12 mouse cellular contexts compared by ENCODE assay signal in genomic region chr14:8329552-8329951, GRCm38 (mm10). TPM values are rescaled to one million over a fixed set of nuclear protein-coding genes. Genes with fewer than 3 reads are reported as not detected.
A peak's percentile ranks its signal among the peaks of the same experiment; 100 is the strongest.
DNase-seq lines count a peak whose midpoint lies in the region; ATAC-seq lines count a peak whose summit lies in the region.
"Had no signal": no experiment of that assay in that cellular context is flagged by ENCODE, and none has a peak within 500 bp of the region (broad histone marks: within the 10 kb centered on the region; RNA-seq: fewer than 3 reads in every experiment).

No protein-coding gene starts in this region.

- H3K9ac ChIP-seq in kidney, embryonic 16.5 days (replicated peaks; ENCODE audit: low read length): no peak overlapping the region
- H3K9ac ChIP-seq in embryonic facial prominence, embryonic 15.5 days: no peak overlapping the region
- no peak overlapping the region for H3K9ac ChIP-seq in hindbrain, embryonic 13.5 days
- no peak overlapping the region for H3K9ac ChIP-seq in midbrain, embryonic 13.5 days (replicated peaks)
- H3K9ac ChIP-seq in heart, embryonic 12.5 days: no peak overlapping the region
- H3K9ac ChIP-seq: heart, embryonic 13.5 days had no signal

- H3K27me3 ChIP-seq in kidney, embryonic 16.5 days (ENCODE audit: insufficient read depth, low read length): no peaks in the 10 kb centered on the region; the same call in 1 of the 2 replicates
- no peaks in the 10 kb centered on the region for H3K27me3 ChIP-seq in embryonic facial prominence, embryonic 15.5 days
- 0 out of 2 replicates have a peak, but pooled peaks cover 8% of the 10 kb centered on the region for H3K27me3 ChIP-seq in hindbrain, embryonic 13.5 days
- no peaks in the 10 kb centered on the region for H3K27me3 ChIP-seq in midbrain, embryonic 13.5 days
- H3K27me3 ChIP-seq in heart, embryonic 12.5 days (replicated peaks): 0 out of 2 replicates have a peak, but pooled peaks cover 3% of the 10 kb centered on the region
- H3K27me3 ChIP-seq in heart, embryonic 10.5 days (ENCODE audit: insufficient read depth, poor library complexity, severe bottlenecking): peaks cover 5% of the 10 kb centered on the region; the same call in 1 of the 2 replicates
- H3K27me3 ChIP-seq: heart, embryonic 13.5 days had no signal

- H3K9me3 ChIP-seq in kidney, embryonic 16.5 days (ENCODE audit: low read length): no peaks in the 10 kb centered on the region
- no peaks in the 10 kb centered on the region for H3K9me3 ChIP-seq in embryonic facial prominence, embryonic 15.5 days (replicated peaks)
- H3K9me3 ChIP-seq in hindbrain, embryonic 13.5 days: no peaks in the 10 kb centered on the region
- no peaks in the 10 kb centered on the region for H3K9me3 ChIP-seq in midbrain, embryonic 13.5 days
- no peaks in the 10 kb centered on the region for H3K9me3 ChIP-seq in heart, embryonic 12.5 days (replicated peaks)
- no peaks in the 10 kb centered on the region for H3K9me3 ChIP-seq in heart, embryonic 10.5 days
- H3K9me3 ChIP-seq: heart, embryonic 13.5 days had no signal

- H3K36me3 ChIP-seq in kidney, embryonic 16.5 days (ENCODE audit: insufficient read depth, low read length): no peaks in the 10 kb centered on the region
- H3K36me3 ChIP-seq in embryonic facial prominence, embryonic 15.5 days: no peaks in the 10 kb centered on the region
- no peaks in the 10 kb centered on the region for H3K36me3 ChIP-seq in hindbrain, embryonic 13.5 days
- H3K36me3 ChIP-seq in midbrain, embryonic 13.5 days: no peaks in the 10 kb centered on the region
- no peaks in the 10 kb centered on the region for H3K36me3 ChIP-seq in heart, embryonic 12.5 days
- H3K36me3 ChIP-seq in heart, embryonic 10.5 days: no peaks in the 10 kb centered on the region
- H3K36me3 ChIP-seq: heart, embryonic 13.5 days had no signal

- H3K4me3 ChIP-seq in kidney, embryonic 16.5 days (ENCODE audit: low read length): no peak overlapping the region
- no peak overlapping the region for H3K4me3 ChIP-seq in embryonic facial prominence, embryonic 15.5 days (replicated peaks)
- H3K4me3 ChIP-seq in hindbrain, embryonic 13.5 days: no peak overlapping the region
- H3K4me3 ChIP-seq in midbrain, embryonic 13.5 days (replicated peaks): no peak overlapping the region
- no peak overlapping the region for H3K4me3 ChIP-seq in heart, embryonic 12.5 days
- no peak overlapping the region for H3K4me3 ChIP-seq in heart, embryonic 10.5 days
- H3K4me3 ChIP-seq: heart, embryonic 13.5 days had no signal

- peaks cover 62% of the 10 kb centered on the region for H3K4me1 ChIP-seq in kidney, embryonic 16.5 days (ENCODE audit: insufficient read depth, low read length)
- H3K4me1 ChIP-seq in embryonic facial prominence, embryonic 15.5 days: peaks cover 9% of the 10 kb centered on the region; the same call in 1 of the 2 replicates
- peaks cover 10% of the 10 kb centered on the region for H3K4me1 ChIP-seq in hindbrain, embryonic 13.5 days (replicated peaks)
- H3K4me1 ChIP-seq in midbrain, embryonic 13.5 days (replicated peaks): peaks cover 17% of the 10 kb centered on the region
- H3K4me1 ChIP-seq in heart, embryonic 12.5 days (replicated peaks): no peaks in the 10 kb centered on the region
- no peaks in the 10 kb centered on the region for H3K4me1 ChIP-seq in heart, embryonic 10.5 days

- H3K27ac ChIP-seq in kidney, embryonic 16.5 days (ENCODE audit: low read length): peak overlapping the region; percentile 88
- no peak overlapping the region for H3K27ac ChIP-seq in embryonic facial prominence, embryonic 15.5 days (replicated peaks)
- H3K27ac ChIP-seq in hindbrain, embryonic 13.5 days: peak overlapping the region; percentile 72; the same call in 1 of the 2 replicates
- peak overlapping the region; percentile 25 for H3K27ac ChIP-seq in midbrain, embryonic 13.5 days
- no peak overlapping the region for H3K27ac ChIP-seq in heart, embryonic 12.5 days (ENCODE audit: poor library complexity, severe bottlenecking)
- no peak overlapping the region for H3K27ac ChIP-seq in heart, embryonic 10.5 days
- H3K27ac ChIP-seq: heart, embryonic 13.5 days had no signal

- no peak overlapping the region for H3K4me2 ChIP-seq in kidney, embryonic 16.5 days (replicated peaks; ENCODE audit: low read depth, low read length)
- no peak overlapping the region for H3K4me2 ChIP-seq in embryonic facial prominence, embryonic 15.5 days (replicated peaks)
- H3K4me2 ChIP-seq in hindbrain, embryonic 13.5 days: no peak overlapping the region
- H3K4me2 ChIP-seq in midbrain, embryonic 13.5 days (replicated peaks): no peak overlapping the region
- H3K4me2 ChIP-seq in heart, embryonic 12.5 days: no peak overlapping the region
- H3K4me2 ChIP-seq: heart, embryonic 13.5 days had no signal

- ATAC-seq in kidney, embryonic 16.5 days (ENCODE audit: low FRiP score, low TSS enrichment): no peak
- ATAC-seq in embryonic facial prominence, embryonic 15.5 days (ENCODE audit: insufficient number of reproducible peaks, low FRiP score, low TSS enrichment, low read depth): 0 out of 2 replicates have a peak, but pooled peaks have one; percentile 20
- peak; percentile 67 for ATAC-seq in hindbrain, embryonic 13.5 days (ENCODE audit: low FRiP score)
- peak; percentile 88 for ATAC-seq in midbrain, embryonic 13.5 days
- ATAC-seq in heart, embryonic 12.5 days (ENCODE audit: insufficient number of reproducible peaks, low FRiP score): no peak

- DNase-seq in kidney, adult 9 months: no peak
- DNase-seq in spleen, postnatal 14 days (ENCODE audit: low spot score in 2 of 2): no peak
- no peak for DNase-seq in heart, embryonic 10.5 days (ENCODE audit: low spot score)
- DNase-seq: embryo, embryonic 11 days; kidney, postnatal 10 days had no signal

- 70% methylated on average over 4 of the region's 4 CpGs for WGBS in kidney, embryonic 16.5 days
- 65% methylated on average over 4 of the region's 4 CpGs for WGBS in embryonic facial prominence, embryonic 15.5 days
- WGBS in hindbrain, embryonic 13.5 days: 26% methylated on average over 4 of the region's 4 CpGs
- 22% methylated on average over 4 of the region's 4 CpGs for WGBS in midbrain, embryonic 13.5 days
- WGBS in heart, embryonic 12.5 days: 67% methylated on average over 4 of the region's 4 CpGs
- WGBS in heart, embryonic 10.5 days: 66% methylated on average over 4 of the region's 4 CpGs

RNA-seq across cellular contexts. Expression of gene Fam107a, which starts 11.7 kb away (rescaled TPM):
- polyA plus RNA-seq in kidney, embryonic 16.5 days (2015; fragmentation: Nextera tagmentation; extraction: Ambion mirVana): 7.8 TPM in 2 replicates
- polyA plus RNA-seq in embryonic facial prominence, embryonic 15.5 days (2015; fragmentation: Nextera tagmentation; extraction: Ambion mirVana): 2.5 and 2.9 TPM in 2 replicates
- polyA plus RNA-seq in hindbrain, embryonic 13.5 days (2015; fragmentation: Nextera tagmentation; extraction: Ambion mirVana): 0.17 and 0.34 TPM in 2 replicates
- 0.19 and 0.23 TPM in 2 replicates for polyA plus RNA-seq in midbrain, embryonic 13.5 days (2015; fragmentation: Nextera tagmentation; extraction: Ambion mirVana)
- 0.11 and 0.24 TPM in 2 replicates for polyA plus RNA-seq in heart, embryonic 12.5 days (2016; fragmentation: Nextera tagmentation; extraction: Ambion mirVana)
- 0.18 and 0.35 TPM in 2 replicates for polyA plus RNA-seq in heart, embryonic 10.5 days (2016; fragmentation: Nextera tagmentation; extraction: Ambion mirVana)

RNA-seq across cellular contexts. Expression of gene Oit1, which starts 49.0 kb away (rescaled TPM):
- 1.8 and 2.0 TPM in 2 replicates for polyA plus RNA-seq in kidney, embryonic 16.5 days (2015; fragmentation: Nextera tagmentation; extraction: Ambion mirVana)
- polyA plus RNA-seq in embryonic facial prominence, embryonic 15.5 days (2015; fragmentation: Nextera tagmentation; extraction: Ambion mirVana): 2.3 and 4.4 TPM in 2 replicates
- 0.13 TPM in 1 of 2 replicates, not detected in the other for polyA plus RNA-seq in hindbrain, embryonic 13.5 days (2015; fragmentation: Nextera tagmentation; extraction: Ambion mirVana)
- polyA plus RNA-seq in midbrain, embryonic 13.5 days (2015; fragmentation: Nextera tagmentation; extraction: Ambion mirVana): not detected in 2 replicates
- polyA plus RNA-seq in heart, embryonic 12.5 days (2016; fragmentation: Nextera tagmentation; extraction: Ambion mirVana): not detected in 2 replicates
- polyA plus RNA-seq in heart, embryonic 10.5 days (2016; fragmentation: Nextera tagmentation; extraction: Ambion mirVana): not detected in 2 replicates
- polyA plus RNA-seq: heart, embryonic 13.5 days; limb, embryonic 11.5 days had no signal

Comparison
In these comparisons a context has a peak if more than half of its experiments do, and no peak if none do; other contexts are left out.
1. ATAC-seq: peak in embryonic facial prominence, embryonic 15.5 days (single experiment), hindbrain, embryonic 13.5 days (single experiment) and midbrain, embryonic 13.5 days (single experiment); none in kidney, embryonic 16.5 days (single experiment) and heart, embryonic 12.5 days (single experiment).
2. H3K27ac ChIP-seq: peak in kidney, embryonic 16.5 days (single experiment), hindbrain, embryonic 13.5 days (single experiment) and midbrain, embryonic 13.5 days (single experiment); none in embryonic facial prominence, embryonic 15.5 days (single experiment), heart, embryonic 12.5 days (single experiment) and heart, embryonic 10.5 days (single experiment).